Mouse (Mus musculus): ENCODE results near the gene Trim30b. TPM values are rescaled to one million over a fixed set of nuclear protein-coding genes. Genes with fewer than 3 reads are reported as not detected.

Trim30b gene
- polyA plus RNA-seq (2012): 0.12 TPM in 1 of 2 replicates, not detected in the other

DNA sequence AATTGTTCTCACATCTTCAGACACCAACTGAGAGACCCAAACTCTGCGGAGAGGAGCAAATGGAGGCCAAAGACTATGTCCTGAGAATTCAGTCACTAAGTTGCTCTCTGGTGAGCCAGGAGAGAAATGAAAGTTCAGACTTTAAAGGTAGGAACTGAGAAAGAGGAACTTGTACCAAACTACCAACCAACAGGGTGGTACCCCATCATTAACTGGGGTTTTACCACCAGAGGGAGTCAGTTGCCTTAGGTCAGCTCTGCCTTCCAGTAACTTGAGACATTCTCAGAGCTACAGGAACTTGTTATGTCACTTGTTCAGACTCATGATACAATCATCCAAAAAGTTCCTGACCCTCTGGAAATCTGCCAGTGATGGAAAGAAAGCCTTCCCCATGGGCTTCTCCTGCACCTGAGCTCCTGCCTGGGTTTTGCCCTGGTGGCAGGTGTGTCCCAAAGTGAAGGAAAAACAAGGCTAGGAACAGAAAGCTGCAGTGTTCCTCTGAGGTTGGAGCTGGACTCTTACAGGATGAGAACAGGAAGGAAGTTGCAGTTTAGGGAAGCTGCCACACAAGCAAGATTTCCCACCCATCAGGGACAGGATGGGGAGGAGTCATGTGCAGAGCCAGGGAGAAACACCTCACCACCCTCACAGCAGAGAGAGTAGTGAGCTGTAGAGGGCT lies at the start of gene Trim30b:
Gene Trim30b, minus strand, starts transcription at position 149 of the 679 bp plus-strand sequence.

DNA sequence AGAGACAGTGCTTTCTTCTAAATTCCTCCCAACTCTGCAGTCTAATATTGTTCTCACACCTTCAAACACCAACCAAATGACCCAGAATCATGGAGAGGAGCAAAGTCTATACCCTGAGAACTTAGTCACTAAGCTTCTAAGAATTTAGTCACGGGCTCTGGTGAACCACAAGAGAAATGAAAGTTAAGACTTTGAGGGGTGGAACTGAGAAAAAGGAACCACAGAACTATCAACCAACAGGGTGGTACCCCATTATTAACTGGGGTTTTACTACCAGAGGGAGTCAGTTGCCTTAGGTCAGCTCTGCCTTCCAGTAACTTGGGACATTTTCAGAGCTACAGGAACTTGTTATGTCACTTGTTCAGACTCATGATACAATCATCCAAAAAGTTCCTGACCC lies 31.0 kb upstream of the Trim30b start, which contains the start of gene Trim30c:
Gene Trim30c, minus strand, starts transcription at position 140 of the 400 bp plus-strand sequence.

DNA sequence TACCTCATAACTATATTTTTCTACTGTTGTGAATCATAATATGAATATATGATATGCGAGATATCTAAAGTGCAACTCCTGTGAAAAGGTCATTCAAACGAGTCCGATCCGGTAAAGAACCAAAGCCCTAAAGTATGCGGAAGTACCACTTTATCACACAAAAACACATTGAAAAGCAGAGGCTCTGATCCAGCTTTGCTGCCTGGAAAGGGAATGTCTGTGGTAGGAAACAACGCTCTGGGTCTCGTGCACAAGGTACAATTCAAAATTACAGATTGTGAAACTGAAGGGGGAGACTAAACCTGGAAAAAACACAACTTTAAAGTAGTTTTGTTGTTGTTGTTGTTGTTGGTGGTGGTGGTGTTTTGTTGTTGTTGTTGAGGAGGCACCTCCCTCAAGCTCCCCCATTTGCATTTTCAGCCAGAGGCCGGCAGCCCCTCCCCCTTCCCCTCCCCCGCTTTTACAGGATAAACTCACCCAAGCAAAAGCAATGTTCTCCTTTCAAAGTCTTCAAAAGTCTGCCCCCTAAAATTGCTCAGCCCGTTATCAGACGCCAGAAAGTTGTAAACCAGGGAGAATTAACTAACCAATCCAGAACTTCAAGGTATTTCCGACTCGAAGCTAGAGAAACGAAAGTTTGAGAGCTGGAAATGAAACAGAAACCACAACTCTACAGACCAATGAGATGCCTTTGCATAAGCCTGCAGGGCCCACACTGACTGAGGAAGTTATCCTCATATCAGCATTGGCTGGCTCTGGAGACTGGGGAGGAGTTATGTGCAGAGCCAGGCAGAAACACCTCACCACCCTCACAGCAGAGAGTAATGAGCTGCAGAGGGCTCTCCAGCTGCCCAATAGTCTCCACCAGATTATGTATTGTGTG lies 16.7 kb downstream of the Trim30b start, which contains the start of gene Trim12c:
Gene Trim12c, minus strand, starts transcription at position 646 of the 883 bp plus-strand sequence.

DNA sequence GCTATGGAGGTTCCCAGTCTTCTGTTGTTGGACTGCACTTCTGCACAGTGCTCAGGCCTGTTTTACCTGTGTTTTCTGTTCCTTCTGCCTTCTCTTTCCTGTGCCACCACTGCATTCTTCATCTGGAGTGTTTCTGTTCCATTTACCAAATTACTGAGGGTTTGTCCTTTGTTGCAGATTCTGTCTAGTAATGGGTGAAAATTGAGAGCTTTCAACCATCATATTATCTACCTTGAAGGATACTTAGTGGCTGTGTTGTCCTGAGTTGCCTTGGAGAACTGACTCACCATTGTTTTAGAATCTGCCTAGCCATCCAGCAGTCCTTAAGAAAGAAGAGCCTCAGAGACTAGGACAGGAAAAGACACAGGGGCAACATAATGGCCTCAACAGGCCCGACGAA lies 40.5 kb downstream of the Trim30b start, which contains the start of gene Trim34b:
Gene Trim34b, plus strand, starts transcription at position 301 of the 400 bp plus-strand sequence.

DNA sequence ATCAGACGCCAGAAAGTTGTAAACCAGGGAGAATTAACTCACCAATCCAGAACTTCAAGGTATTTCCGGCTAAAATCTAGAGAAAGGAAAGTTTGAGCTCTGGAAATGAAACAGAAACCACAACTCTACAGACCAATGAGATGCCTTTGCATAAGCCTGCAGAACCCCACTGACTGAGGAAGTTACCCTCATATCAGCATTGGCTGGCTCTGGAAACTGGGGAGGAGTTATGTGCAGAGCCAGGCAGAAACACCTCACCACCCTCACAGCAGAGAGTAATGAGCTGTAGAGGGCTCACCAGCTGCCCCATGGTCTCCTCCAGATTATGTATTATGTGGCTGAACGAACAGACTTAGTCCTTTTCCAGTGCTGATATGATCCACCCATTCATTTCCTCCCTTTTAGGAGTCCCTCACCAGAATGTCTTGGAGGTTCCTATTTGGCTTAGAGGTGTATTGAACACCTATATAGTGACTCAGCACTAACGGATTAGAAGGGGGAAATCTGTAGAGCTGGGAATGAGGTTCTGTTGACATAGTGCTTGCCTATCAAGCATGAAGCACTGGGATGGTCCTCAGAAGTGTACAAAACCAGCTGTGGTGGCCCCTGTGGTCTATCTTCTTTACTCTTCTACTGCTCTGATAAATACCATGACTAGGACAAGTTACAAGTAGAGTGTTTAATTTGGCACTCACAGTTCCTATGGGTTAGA lies 54.2 kb downstream of the Trim30b start, which contains the start of gene Trim12a:
Gene Trim12a, minus strand, starts transcription at position 98 of the 712 bp plus-strand sequence.

Other genes with a start within 250 kb of the Trim30b start
- gene Ubqln5, start 240.1 kb downstream of the Trim30b start, polyA plus RNA-seq (2012): 0.03 TPM in 1 of 2 replicates, not detected in the other
- gene Olfr643, start 232.5 kb downstream of the Trim30b start, polyA plus RNA-seq (2012): not detected in 2 replicates
- gene Ubqln3, start 226.6 kb downstream of the Trim30b start, polyA plus RNA-seq (2012): not detected in 2 replicates
- gene Ubqlnl, start 219.3 kb downstream of the Trim30b start, polyA plus RNA-seq (2012): not detected in 2 replicates
- gene Olfm5, start 205.1 kb downstream of the Trim30b start, polyA plus RNA-seq (2012): not detected in 2 replicates
- gene Olfr648, start 186.5 kb downstream of the Trim30b start, polyA plus RNA-seq (2012): not detected in 2 replicates
- gene Olfr649, start 173.9 kb downstream of the Trim30b start, polyA plus RNA-seq (2012): not detected in 2 replicates
- gene Trim6, start 151.1 kb downstream of the Trim30b start, polyA plus RNA-seq (2012): 0.40 and 1.2 TPM in 2 replicates
- gene Trim34a, start 125.4 kb downstream of the Trim30b start, polyA plus RNA-seq (2012): 0.38 and 0.74 TPM in 2 replicates
- 0.14 and 0.16 TPM in 2 replicates for gene Trim5, start 81.8 kb downstream of the Trim30b start, polyA plus RNA-seq (2012)
- gene Trim12a, start 54.4 kb downstream of the Trim30b start, polyA plus RNA-seq (2012): 2.4 and 3.0 TPM in 2 replicates
- not detected in 2 replicates for gene Trim34b, start 40.4 kb downstream of the Trim30b start, polyA plus RNA-seq (2012)
- gene Trim12c, start 16.5 kb downstream of the Trim30b start, polyA plus RNA-seq (2012): 0.45 and 0.74 TPM in 2 replicates
- not detected in 2 replicates for gene Trim30c, start 31.0 kb upstream of the Trim30b start, polyA plus RNA-seq (2012)
- 1.5 and 5.2 TPM in 2 replicates for gene Trim30a, start 95.3 kb upstream of the Trim30b start, polyA plus RNA-seq (2012)
- gene Trim30d, start 138.0 kb upstream of the Trim30b start, polyA plus RNA-seq (2012): 0.48 and 0.60 TPM in 2 replicates
- gene Olfr651, start 180.2 kb upstream of the Trim30b start, polyA plus RNA-seq (2012): not detected in 2 replicates
- not detected in 2 replicates for gene Olfr652, start 191.0 kb upstream of the Trim30b start, polyA plus RNA-seq (2012)
- gene Olfr653, start 207.4 kb upstream of the Trim30b start, polyA plus RNA-seq (2012): not detected in 2 replicates
- gene Olfr654, start 217.1 kb upstream of the Trim30b start, polyA plus RNA-seq (2012): not detected in 2 replicates
- gene Olfr655, start 231.9 kb upstream of the Trim30b start, polyA plus RNA-seq (2012): not detected in 2 replicates
- not detected in 2 replicates for gene Olfr656, start 244.1 kb upstream of the Trim30b start, polyA plus RNA-seq (2012)

Data from megakaryocyte-erythroid progenitor cell, adult 5 weeks (primary cell).